Mouse (Mus musculus): ENCODE measurements around the gene Gm13757. TPM values are rescaled to one million over a fixed set of nuclear protein-coding genes. Genes with fewer than 3 reads are reported as not detected.

Gm13757 gene
- not detected for total RNA-seq (2023)

GRCm38 (mm10) chr2:88449031-88449430 lies at the start of gene Gm13757:
Gene Gm13757, minus strand, starts transcription at chr2:88449131.

GRCm38 (mm10) chr2:88493020-88493419 lies 44.1 kb upstream of the Gm13757 start, which contains the start of gene Olfr1185-ps1:
Gene Olfr1185-ps1, plus strand, starts transcription at chr2:88493320.

DNA sequence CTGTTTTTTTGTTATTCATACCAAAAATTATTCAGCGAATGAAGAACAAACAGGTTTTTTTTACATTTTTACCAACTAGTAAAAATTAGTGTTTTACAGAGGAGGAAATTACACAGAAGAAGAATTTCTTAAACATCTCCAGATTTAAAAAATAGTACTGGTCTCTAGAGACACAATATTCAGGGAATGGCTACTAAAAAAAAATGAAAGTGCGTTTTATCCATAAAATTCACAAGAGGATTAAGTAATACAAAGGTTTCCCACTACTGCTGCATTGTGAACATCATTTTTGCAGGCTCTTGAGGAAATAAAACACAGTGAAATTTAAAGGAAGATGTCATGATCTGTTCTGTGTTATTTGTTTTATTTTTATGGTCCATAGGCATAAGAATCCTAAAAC lies 34.4 kb upstream of the Gm13757 start, which contains the start of gene Olfr1184:
Gene Olfr1184, plus strand, starts transcription at position 301 of the 400 bp plus-strand sequence.

GRCm38 (mm10) chr2:88454567-88454966 lies 5.6 kb upstream of the Gm13757 start, which contains the start of gene Olfr1183:
Gene Olfr1183, plus strand, starts transcription at chr2:88454867.

GRCm38 (mm10) chr2:88426071-88426470 lies 22.9 kb downstream of the Gm13757 start, which contains the start of gene Olfr1181:
Gene Olfr1181, minus strand, starts transcription at chr2:88426171.

GRCm38 (mm10) chr2:88419051-88419450 lies 29.9 kb downstream of the Gm13757 start, which contains the start of gene Olfr1180:
Gene Olfr1180, minus strand, starts transcription at chr2:88419151.

GRCm38 (mm10) chr2:88406353-88406752 lies 42.6 kb downstream of the Gm13757 start, which contains the start of gene Olfr1179:
Gene Olfr1179, minus strand, starts transcription at chr2:88406453.

Other genes starting within 250 kb of the Gm13757 start
- gene Olfr1170, start 220.8 kb downstream of the Gm13757 start, total RNA-seq (2023) = not detected
- gene Olfr1173, start 169.3 kb downstream of the Gm13757 start, total RNA-seq (2023) = not detected
- not detected for gene Olfr1174-ps, start 134.0 kb downstream of the Gm13757 start, total RNA-seq (2023)
- gene Olfr1175-ps, start 121.9 kb downstream of the Gm13757 start, total RNA-seq (2023) = not detected
- gene Olfr1176, start 112.4 kb downstream of the Gm13757 start, total RNA-seq (2023) = not detected
- not detected for gene Olfr1177-ps, start 102.6 kb downstream of the Gm13757 start, total RNA-seq (2023)
- not detected for gene Olfr1178, start 62.1 kb downstream of the Gm13757 start, total RNA-seq (2023)
- gene Olfr1179, start 42.7 kb downstream of the Gm13757 start, total RNA-seq (2023) = not detected
- gene Olfr1180, start 30.0 kb downstream of the Gm13757 start, total RNA-seq (2023) = not detected
- not detected for gene Olfr1181, start 23.0 kb downstream of the Gm13757 start, total RNA-seq (2023)
- not detected for gene Olfr1183, start 5.7 kb upstream of the Gm13757 start, total RNA-seq (2023)
- gene Olfr1184, start 34.5 kb upstream of the Gm13757 start, total RNA-seq (2023) = not detected
- gene Olfr1185-ps1, start 44.2 kb upstream of the Gm13757 start, total RNA-seq (2023) = not detected
- not detected for gene Olfr1186, start 69.4 kb upstream of the Gm13757 start, total RNA-seq (2023)
- not detected for gene Olfr1188, start 107.8 kb upstream of the Gm13757 start, total RNA-seq (2023)
- gene Olfr1189, start 137.3 kb upstream of the Gm13757 start, total RNA-seq (2023) = not detected
- under 1 TPM in 1 of 2 experiments, not detected in 1; 0.09 TPM for gene Olfr1191-ps1, start 191.4 kb upstream of the Gm13757 start, total RNA-seq (2023)
- not detected for gene Olfr1192-ps1, start 199.4 kb upstream of the Gm13757 start, total RNA-seq (2023)
- gene Olfr1193, start 226.5 kb upstream of the Gm13757 start, total RNA-seq (2023) = not detected
- not detected for gene Olfr1195, start 240.1 kb upstream of the Gm13757 start, total RNA-seq (2023)